Mouse (Mus musculus) C2C12 (cell line): Measurements from ENCODE around the gene Gm11937. TPM values are rescaled to one million over a fixed set of nuclear protein-coding genes. Genes with fewer than 3 reads are reported as not detected.
"Not testable (repeated sequence)": the region's sequence is repeated elsewhere in the genome, so short reads cannot be mapped to it uniquely, and the experiment has no call there.

Experiments used
- H3K27me3 ChIP-seq: one replicate; pipeline ENCODE4 v1.6.1; 2011; ENCODE audit not compliant: control insufficient read depth, insufficient read depth, insufficient read length
- H3K36me3 ChIP-seq: one replicate; pipeline ENCODE4 v1.6.1; 2011; ENCODE audit not compliant: control insufficient read depth, insufficient read depth
- H3K4me3 ChIP-seq: one replicate; pipeline ENCODE4 v1.5.1; 2011; ENCODE audit warnings: mild to moderate bottlenecking, control low read depth; ENCODE audit not compliant: poor library complexity, insufficient read depth, severe bottlenecking
- H3K79me2 ChIP-seq: one replicate; pipeline ENCODE4 v1.6.1; 2011; ENCODE audit not compliant: control insufficient read depth, insufficient read depth
- H3K79me3 ChIP-seq: one replicate; pipeline ENCODE4 v1.6.1; 2011; ENCODE audit warnings: low read depth, control low read depth
- H3ac ChIP-seq: one replicate; pipeline ENCODE3; 2011; ENCODE audit warnings: low read depth; ENCODE audit not compliant: control insufficient read depth, insufficient read length
- CEBPB ChIP-seq: IDR thresholded peaks from one replicate; pipeline ENCODE4 v1.6.1; 2011; ENCODE audit warnings: low read depth, mild to moderate bottlenecking, control low read depth, moderate library complexity
- CTCF ChIP-seq: IDR thresholded peaks from one replicate; pipeline ENCODE4 v1.5.1; 2011; ENCODE audit not compliant: control insufficient read depth, insufficient read depth, insufficient read length
- FOSL1 ChIP-seq: IDR thresholded peaks from one replicate; pipeline ENCODE4 v1.8.0; 2011; ENCODE audit warnings: mild to moderate bottlenecking, low read length; ENCODE audit not compliant: poor library complexity, insufficient read depth, severe bottlenecking
- MAX ChIP-seq: IDR thresholded peaks from one replicate; pipeline ENCODE4 v1.6.1; 2011; ENCODE audit warnings: mild to moderate bottlenecking, control low read depth
- MYOD1 ChIP-seq: IDR thresholded peaks from one replicate; pipeline ENCODE4 v1.6.1; 2011; ENCODE audit warnings: low read depth; ENCODE audit not compliant: control insufficient read depth, insufficient read length
- MYOG ChIP-seq: IDR thresholded peaks from one replicate; pipeline ENCODE4 v1.6.1; 2011; ENCODE audit not compliant: control insufficient read depth, insufficient read length; ENCODE audit errors: extremely low read depth
- USF1 ChIP-seq: IDR thresholded peaks from one replicate; pipeline ENCODE4 v1.6.1; 2011; ENCODE audit warnings: low read depth, mild to moderate bottlenecking, control low read depth, moderate library complexity
- polyA plus RNA-seq: library from polyadenylated mRNA; unstranded; fragments of >200 nt; fragmentation: generic; extraction: Trizol; gene quantifications from one replicate; pipeline ENCODE4 v1.2.1, GENCODE M21; 2012; ENCODE audit warnings: missing spikeins

Gene Gm11937
- polyA plus RNA-seq, 1 experiment: not detected

GRCm38 (mm10) chr11:99628138-99628537 lies 18.1 kb upstream of the Gm11937 start, which contains the start of gene Krtap4-1:
Gene Krtap4-1 (minus strand): TSS chr11:99628238.
- no peak within 1 kb of the TSS for H3ac ChIP-seq
- H3K27me3 ChIP-seq: no peaks in the 10 kb centered on the region
- no peaks in the 10 kb centered on the region for H3K79me3 ChIP-seq
- no peaks in the 10 kb centered on the region for H3K36me3 ChIP-seq
- TF ChIP-seq MAX (no peak), MYOD1 (no peak), CTCF (no peak), FOSL1 (no peak), CEBPB (no peak), MYOG (no peak), USF1 (no peak)
- no peaks in the 10 kb centered on the region for H3K79me2 ChIP-seq
- H3K4me3 ChIP-seq: no peak within 1 kb of the TSS

DNA sequence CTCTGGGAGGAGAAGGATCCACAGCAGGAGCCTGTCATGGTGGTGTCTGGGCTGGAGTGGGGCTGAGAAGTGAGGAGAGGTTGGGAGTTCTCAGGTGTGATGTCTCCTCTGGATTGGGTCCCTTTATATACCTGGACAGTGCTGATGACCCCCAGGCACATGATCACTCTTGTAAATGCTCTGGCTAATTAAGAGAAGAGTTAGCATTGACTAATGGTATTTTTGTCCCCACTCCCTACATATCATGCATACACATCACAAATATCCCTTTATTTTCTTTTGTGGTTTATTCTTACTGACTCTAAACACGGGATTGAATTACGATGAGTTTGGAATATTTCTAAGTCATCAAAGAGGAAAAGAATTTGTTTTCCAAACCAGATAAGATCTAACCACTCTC lies 10.3 kb upstream of the Gm11937 start, which contains the start of gene Gm11562:
Gm11562 (minus strand) TSS at position 101 of the 400 bp plus-strand sequence.
- TF ChIP-seq FOSL1 (no peak), CEBPB (no peak), CTCF (no peak), USF1 (no peak), MYOG (no peak), MYOD1 (no peak), MAX (no peak)
- H3K27me3 ChIP-seq: no peaks in the 10 kb centered on the region

GRCm38 (mm10) chr11:99614796-99615363 lies 4.9 kb upstream of the Gm11937 start, which contains the start of gene Krtap2-4:
Gene Krtap2-4 (minus strand): TSS chr11:99614846.
- Histone ChIP-seq H3K79me2 (no peaks in the 10 kb centered on the region), H3K36me3 (no peaks in the 10 kb centered on the region), H3ac (no peak within 1 kb of the TSS), H3K4me3 (no peak within 1 kb of the TSS), H3K79me3 (no peaks in the 10 kb centered on the region), H3K27me3 (no peaks in the 10 kb centered on the region)
- TF ChIP-seq MYOD1 (no peak), MAX (no peak), FOSL1 (no peak), CEBPB (no peak), USF1 (no peak), MYOG (no peak), CTCF (no peak)

More for the DNA sequence above, 10.3 kb upstream of the Gm11937 start, which contains the start of gene Gm11562:
- Histone ChIP-seq H3K79me2 (no peaks in the 10 kb centered on the region), H3K79me3 (no peaks in the 10 kb centered on the region), H3ac (no peak within 1 kb of the TSS), H3K36me3 (no peaks in the 10 kb centered on the region), H3K4me3 (no peak within 1 kb of the TSS)

DNA sequence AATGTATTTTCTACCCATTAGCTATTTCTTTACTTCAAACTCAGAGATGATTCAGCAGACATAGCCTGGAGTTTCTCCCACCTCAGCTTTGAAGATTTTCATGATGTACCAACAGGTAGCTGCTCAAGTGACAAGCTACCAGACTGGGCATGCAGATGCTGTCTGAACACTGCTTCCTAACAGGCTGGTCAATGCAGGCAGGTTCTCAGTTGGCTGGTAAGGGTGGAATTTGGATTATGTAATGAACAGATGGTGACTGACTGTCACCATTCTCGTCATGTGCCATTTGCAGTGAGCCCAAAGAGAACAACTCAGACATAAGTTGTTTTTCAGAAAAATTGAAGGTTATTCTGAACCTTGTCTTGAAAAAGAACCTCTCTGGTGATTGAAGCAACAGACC lies 863 bp downstream of the Gm11937 start:
- H3K36me3 ChIP-seq: no peaks in the 10 kb centered on the region
- H3K27me3 ChIP-seq: no peaks in the 10 kb centered on the region
- no peak overlapping the region for H3ac ChIP-seq
- no peaks in the 10 kb centered on the region for H3K79me2 ChIP-seq
- no peak for TF ChIP-seq MYOD1
- no peak for TF ChIP-seq MAX
- TF ChIP-seq MYOG: no peak
- TF ChIP-seq USF1: no peak
- no peak for TF ChIP-seq CEBPB
- TF ChIP-seq CTCF: no peak
- TF ChIP-seq FOSL1: no peak
- H3K79me3 ChIP-seq: no peaks in the 10 kb centered on the region
- H3K4me3 ChIP-seq: no peak overlapping the region

DNA sequence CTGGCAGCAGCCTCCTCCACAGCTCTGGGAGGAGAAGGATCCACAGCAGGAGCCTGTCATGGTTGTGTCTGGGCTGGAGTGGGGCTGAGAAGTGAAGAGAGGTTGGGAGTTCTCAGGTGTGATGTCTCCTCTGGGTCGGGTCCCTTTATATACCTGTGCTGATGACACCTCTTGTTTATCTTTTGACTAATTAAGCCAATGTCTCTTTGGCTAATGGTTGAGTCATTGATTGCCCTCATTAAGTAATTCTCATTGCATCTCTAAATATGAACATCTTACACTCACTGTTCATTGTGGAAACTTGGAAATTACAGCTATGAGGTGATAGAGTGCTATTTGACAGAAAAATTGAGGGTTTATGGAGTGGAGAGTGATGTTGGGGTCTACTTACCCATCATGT lies 6.8 kb downstream of the Gm11937 start, which contains the start of gene Gm11938:
Gm11938 (minus strand) TSS at position 101 of the 400 bp plus-strand sequence.
- H3K36me3 ChIP-seq, H3K79me2 ChIP-seq, H3K79me3 ChIP-seq, H3ac ChIP-seq, H3K4me3 ChIP-seq, H3K27me3 ChIP-seq: not testable (repeated sequence)

GRCm38 (mm10) chr11:99597742-99598141 lies 12.2 kb downstream of the Gm11937 start, which contains the start of gene Krtap9-3:
Gene Krtap9-3 (minus strand): TSS chr11:99598105.
- H3K4me3 ChIP-seq: not testable (repeated sequence)

More at GRCm38 (mm10) chr11:99597742-99598141, 12.2 kb downstream of the Gm11937 start, which contains the start of gene Krtap9-3:
- not testable (repeated sequence) for H3ac ChIP-seq, H3K36me3 ChIP-seq, H3K27me3 ChIP-seq, H3K79me3 ChIP-seq, H3K79me2 ChIP-seq
- TF ChIP-seq MYOD1: peak; percentile 88
